Mouse (Mus musculus) left cerebral cortex, postnatal 25 days (tissue): ENCODE measurements at regions not wholly inside any gene's neighbourhood (a gene's known extent, or its start where the extent isn't known, plus 50 kb on each side); places are given as distances from the start of the nearest gene placed in this dataset.

ENCODE experiments used
- DNase-seq, 2 experiments: peaks; one replicate each; pipeline ENCODE4 v3.0.0; 2022; ENCODE audit warnings: low spot score in 2 of 2, mixed read lengths in 1 of 2
- intact Hi-C: fragments of 180-260 bp; cut with DNase I; formaldehyde crosslinking; loops from one replicate; pipeline ENCODE4 v1.15.1; 2025

- no peak for DNase-seq
- intact Hi-C loops, result no loop called here
These were observed 368.8 kb downstream of the Ptprc start for GRCm38 (mm10) chr1:137806742-137807141.

- no peak for DNase-seq
- intact Hi-C loops, result no loop called here
These were observed 369.3 kb downstream of the Ptprc start for GRCm38 (mm10) chr1:137806252-137806651.

- intact Hi-C loops, result no loop called here
- DNase-seq, result no peak
These were observed 373.4 kb downstream of the Ptprc start for GRCm38 (mm10) chr1:137802119-137802518.

GRCm38 (mm10) chr1:137800752-137801151 is 374.8 kb downstream of the Ptprc start:
- intact Hi-C loops, result no loop called here
- no peak for DNase-seq

GRCm38 (mm10) chr1:137788789-137789188 is 386.7 kb downstream of the Ptprc start:
- DNase-seq, result peak in 1 of 2 experiments; percentile 65
- intact Hi-C loops, result loop anchor here (5.0 kb wide), 1 partner anchor 109 kb away; no protein-coding TSS in a partner anchor

GRCm38 (mm10) chr1:137786653-137787052 is 388.9 kb downstream of the Ptprc start:
- intact Hi-C loops, result loop anchor here (5.0 kb wide), 1 partner anchor 111 kb away; no protein-coding TSS in a partner anchor
- DNase-seq, result no peak

- DNase-seq, result no peak
- intact Hi-C loops, result no loop called here
These were observed 400.9 kb downstream of the Ptprc start for GRCm38 (mm10) chr1:137774586-137774985.

GRCm38 (mm10) chr1:137760797-137761196 is 414.7 kb downstream of the Ptprc start:
- intact Hi-C loops, result no loop called here
- no peak for DNase-seq

- intact Hi-C loops, result no loop called here
- DNase-seq, result no peak
These were observed 424.0 kb downstream of the Ptprc start for GRCm38 (mm10) chr1:137751446-137751961.

- DNase-seq, result no peak
- intact Hi-C loops, result no loop called here
These were observed 424.6 kb downstream of the Ptprc start for GRCm38 (mm10) chr1:137750894-137751293.

- intact Hi-C loops, result no loop called here
- peak in 1 of 2 experiments; percentile 48 for DNase-seq
These were observed 429.4 kb downstream of the Ptprc start for GRCm38 (mm10) chr1:137746129-137746528.

GRCm38 (mm10) chr1:137738157-137738851 is 437.2 kb downstream of the Ptprc start:
- intact Hi-C loops, result no loop called here
- no peak for DNase-seq

GRCm38 (mm10) chr1:137703882-137704281 is 471.6 kb downstream of the Ptprc start:
- intact Hi-C loops, result no loop called here
- no peak for DNase-seq

GRCm38 (mm10) chr1:137698876-137699275 is 476.6 kb downstream of the Ptprc start:
- no peak for DNase-seq
- intact Hi-C loops, result no loop called here

GRCm38 (mm10) chr1:137697289-137697688 is 478.2 kb downstream of the Ptprc start:
- DNase-seq, result no peak
- intact Hi-C loops, result no loop called here

- intact Hi-C loops, result no loop called here
- DNase-seq, result peak in 1 of 2 experiments; percentile 5
These were observed 478.7 kb downstream of the Ptprc start for GRCm38 (mm10) chr1:137696796-137697195.

- intact Hi-C loops, result no loop called here
These were observed 479.8 kb downstream of the Ptprc start for GRCm38 (mm10) chr1:137695751-137696150.

GRCm38 (mm10) chr1:137692525-137692924 is 483.0 kb downstream of the Ptprc start:
- no peak for DNase-seq
- intact Hi-C loops, result no loop called here

More at GRCm38 (mm10) chr1:137695751-137696150, 479.8 kb downstream of the Ptprc start:
- DNase-seq, result no peak

- DNase-seq, result no peak
- intact Hi-C loops, result no loop called here
These were observed 484.5 kb downstream of the Ptprc start for GRCm38 (mm10) chr1:137690860-137691595.

- intact Hi-C loops, result loop anchor here (5.0 kb wide), 1 partner anchor 302 kb away; no protein-coding TSS in a partner anchor
- DNase-seq, result peak in 1 of 2 experiments; percentile 66
These were observed 504.9 kb downstream of the Ptprc start for GRCm38 (mm10) chr1:137670650-137671049.
